Mouse (Mus musculus): ENCODE data around the gene Uts2b.
"Not testable (repeated sequence)": the region's sequence is repeated elsewhere in the genome, so short reads cannot be mapped to it uniquely, and the experiment has no call there.

Uts2b gene

GRCm38 (mm10) chr16:27374139-27374538 lies 4.1 kb upstream of the Uts2b start:
- no peak for DNase-seq

- no peak for DNase-seq
These were observed 661 bp upstream of the Uts2b start for GRCm38 (mm10) chr16:27370700-27371099.

GRCm38 (mm10) chr16:27360059-27360458 lies 10.0 kb downstream of the Uts2b start:
- DNase-seq = no peak

GRCm38 (mm10) chr16:27354464-27354863 lies 15.6 kb downstream of the Uts2b start:
- DNase-seq = no peak

GRCm38 (mm10) chr16:27349878-27350532 lies 20.0 kb downstream of the Uts2b start:
- no peak for DNase-seq

- DNase-seq = no peak
These were observed 20.8 kb downstream of the Uts2b start for GRCm38 (mm10) chr16:27349235-27349634.

- DNase-seq = no peak
These were observed 21.7 kb downstream of the Uts2b start for GRCm38 (mm10) chr16:27348359-27348758.

- no peak for DNase-seq
These were observed 22.5 kb downstream of the Uts2b start for GRCm38 (mm10) chr16:27347521-27347920.

- DNase-seq = no peak
These were observed 43.6 kb downstream of the Uts2b start for GRCm38 (mm10) chr16:27326463-27326862.

- DNase-seq = no peak
These were observed 48.0 kb downstream of the Uts2b start for GRCm38 (mm10) chr16:27322047-27322446.

- no peak for DNase-seq
These were observed 50.9 kb downstream of the Uts2b start for GRCm38 (mm10) chr16:27319099-27319498.

- DNase-seq = not testable (repeated sequence)
These were observed 62.9 kb downstream of the Uts2b start, which contains the start of gene Ostn for GRCm38 (mm10) chr16:27307189-27307588. Gene Ostn (plus strand): TSS chr16:27307489.
